Mouse (Mus musculus) neural tube, embryonic 12.5 days (tissue): ENCODE data around the gene Pak1. TPM values are rescaled to one million over a fixed set of nuclear protein-coding genes. Genes with fewer than 3 reads are reported as not detected.
A peak's percentile ranks its signal among the peaks of the same experiment; 100 is the strongest.
"Not testable (repeated sequence)": the region's sequence is repeated elsewhere in the genome, so short reads cannot be mapped to it uniquely, and the experiment has no call there.

Source experiments
- ATAC-seq: fragments of 200-750 bp; cut with Nextera tagmentation; 2 replicates; pipeline ENCODE4 v1.8.0; 2017; ENCODE audit warnings: low read depth, mild to moderate bottlenecking, moderate TSS enrichment, moderate library complexity; ENCODE audit not compliant: low FRiP score
- H3K27ac ChIP-seq: fragments of 300-500 bp; sonication (generic); 2 replicates; pipeline ENCODE4 v1.5.1; 2016
- H3K27me3 ChIP-seq: fragments of 300-500 bp; sonication (generic); replicated peaks from 2 replicates; pipeline ENCODE4 v1.6.1; 2016; ENCODE audit warnings: mild to moderate bottlenecking
- H3K36me3 ChIP-seq: fragments of 300-500 bp; sonication (generic); 2 replicates; pipeline ENCODE4 v1.6.1; 2016; ENCODE audit warnings: mild to moderate bottlenecking
- H3K4me1 ChIP-seq: fragments of 300-500 bp; sonication (generic); 2 replicates; pipeline ENCODE4 v1.6.1; 2016
- H3K4me2 ChIP-seq: fragments of 300-500 bp; sonication (generic); replicated peaks from 2 replicates; pipeline ENCODE4 v1.6.1; 2016; ENCODE audit warnings: mild to moderate bottlenecking
- H3K4me3 ChIP-seq: fragments of 300-500 bp; sonication (generic); 2 replicates; pipeline ENCODE4 v1.5.1; 2016
- H3K9ac ChIP-seq: fragments of 300-500 bp; sonication (generic); 2 replicates; pipeline ENCODE4 v1.6.1; 2016; ENCODE audit warnings: mild to moderate bottlenecking
- H3K9me3 ChIP-seq: fragments of 300-500 bp; sonication (generic); 2 replicates; pipeline ENCODE4 v1.6.1; 2016; ENCODE audit warnings: mild to moderate bottlenecking
- WGBS: fragments of 180-500 bp; shearing (Covaris S2); methylation state at CpG from one replicate; pipeline ENCODE4 v1.1.7; 2016; 5-methylcytosine and 5-hydroxymethylcytosine counted together
- polyA plus RNA-seq: library from polyadenylated mRNA; unstranded; fragments of >200 nt; fragmentation: Nextera tagmentation; extraction: Ambion mirVana; gene quantifications from 2 replicates; pipeline ENCODE4 v1.2.1, GENCODE M21; 2016

Pak1 gene
- polyA plus RNA-seq, 1 experiment from 2014 or later, result 105 TPM

DNA sequence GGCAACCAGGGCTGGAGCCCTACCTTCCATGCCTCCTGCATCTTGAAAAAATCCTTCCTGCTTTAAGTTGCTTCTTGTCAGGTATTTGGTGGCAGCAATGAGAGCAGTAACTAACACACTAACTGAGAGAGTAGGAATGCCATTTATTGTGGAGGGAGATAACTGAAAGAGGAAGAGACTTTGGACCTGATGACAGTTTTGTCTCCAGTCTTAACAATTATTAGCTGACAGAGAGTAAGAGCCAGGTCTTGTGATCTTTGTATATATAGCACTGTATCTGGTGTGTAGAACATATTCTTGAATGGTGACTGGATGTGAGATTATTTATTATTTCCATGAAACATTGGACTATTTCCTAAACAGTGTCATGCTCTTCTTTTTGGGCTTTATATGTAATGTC is 50.2 kb downstream of the Pak1 start:
- no peak overlapping the region for H3K4me2 ChIP-seq
- H3K4me3 ChIP-seq, result no peak overlapping the region
- H3K27me3 ChIP-seq, result no peaks in the 10 kb centered on the region
- H3K4me1 ChIP-seq, result peaks cover 8% of the 10 kb centered on the region; the same call in 1 of the 2 replicates
- no peaks in the 10 kb centered on the region for H3K9me3 ChIP-seq
- no peak overlapping the region for H3K27ac ChIP-seq
- H3K9ac ChIP-seq, result no peak overlapping the region
- ATAC-seq, result no peak
- H3K36me3 ChIP-seq, result no peaks in the 10 kb centered on the region

DNA sequence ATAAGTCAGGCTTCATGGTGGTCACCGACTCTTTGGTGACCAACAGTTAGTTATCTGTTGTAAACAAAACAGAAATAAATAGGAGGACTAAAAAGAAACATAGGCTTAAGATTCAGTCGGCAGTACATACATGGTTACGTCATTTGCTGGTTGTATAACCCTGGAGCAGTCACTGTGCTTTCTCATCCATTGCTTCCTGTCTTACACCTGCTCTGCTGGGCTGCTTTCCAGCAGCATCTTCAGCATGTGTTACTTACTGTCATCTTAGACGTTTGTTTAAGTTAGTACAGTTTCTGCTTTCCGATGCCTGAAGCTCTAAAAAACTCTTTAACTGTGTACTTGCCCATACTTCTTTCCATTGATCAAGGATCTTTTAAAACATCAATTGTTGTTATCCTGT is 53.0 kb downstream of the Pak1 start:
- H3K27me3 ChIP-seq, result no peaks in the 10 kb centered on the region
- no peak overlapping the region for H3K27ac ChIP-seq
- no peaks in the 10 kb centered on the region for H3K36me3 ChIP-seq
- H3K4me3 ChIP-seq, result no peak overlapping the region
- ATAC-seq, result no peak
- WGBS, result 85% methylated on average over 5 of the region's 5 CpGs
- H3K9me3 ChIP-seq, result no peaks in the 10 kb centered on the region
- H3K9ac ChIP-seq, result no peak overlapping the region
- no peak overlapping the region for H3K4me2 ChIP-seq
- peaks cover 15% of the 10 kb centered on the region for H3K4me1 ChIP-seq

DNA sequence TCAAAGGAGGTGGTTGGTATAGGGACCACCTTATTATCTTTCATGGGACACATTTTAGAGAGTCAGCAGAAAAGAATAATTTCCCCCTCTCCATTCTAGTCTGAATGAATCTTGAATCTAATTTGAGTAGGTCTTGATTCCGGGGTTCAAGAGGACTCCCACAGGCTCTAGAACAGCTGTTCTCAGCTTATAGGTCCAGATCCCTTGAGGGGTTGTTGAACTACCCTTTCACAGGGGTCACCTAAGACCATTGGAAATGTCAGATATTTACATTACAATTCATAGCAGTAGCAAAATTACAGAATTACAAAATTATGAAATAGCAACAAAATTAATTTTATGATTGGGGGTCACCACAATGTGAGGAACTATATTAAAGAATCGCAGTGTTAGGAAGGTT is 54.0 kb downstream of the Pak1 start:
- Histone ChIP-seq H3K4me3 (peak overlapping the region; percentile 42; the same call in 1 of the 2 replicates), H3K9ac (peak overlapping the region; percentile 65; the same call in 1 of the 2 replicates), H3K4me1 (peaks cover 15% of the 10 kb centered on the region), H3K36me3 (no peaks in the 10 kb centered on the region), H3K27ac (no peak overlapping the region), H3K9me3 (no peaks in the 10 kb centered on the region), H3K4me2 (peak overlapping the region; percentile 61), H3K27me3 (no peaks in the 10 kb centered on the region)
- peak; percentile 37; the same call in 1 of the 2 replicates for ATAC-seq
- WGBS, result 58% methylated on average over 2 of the region's 2 CpGs

DNA sequence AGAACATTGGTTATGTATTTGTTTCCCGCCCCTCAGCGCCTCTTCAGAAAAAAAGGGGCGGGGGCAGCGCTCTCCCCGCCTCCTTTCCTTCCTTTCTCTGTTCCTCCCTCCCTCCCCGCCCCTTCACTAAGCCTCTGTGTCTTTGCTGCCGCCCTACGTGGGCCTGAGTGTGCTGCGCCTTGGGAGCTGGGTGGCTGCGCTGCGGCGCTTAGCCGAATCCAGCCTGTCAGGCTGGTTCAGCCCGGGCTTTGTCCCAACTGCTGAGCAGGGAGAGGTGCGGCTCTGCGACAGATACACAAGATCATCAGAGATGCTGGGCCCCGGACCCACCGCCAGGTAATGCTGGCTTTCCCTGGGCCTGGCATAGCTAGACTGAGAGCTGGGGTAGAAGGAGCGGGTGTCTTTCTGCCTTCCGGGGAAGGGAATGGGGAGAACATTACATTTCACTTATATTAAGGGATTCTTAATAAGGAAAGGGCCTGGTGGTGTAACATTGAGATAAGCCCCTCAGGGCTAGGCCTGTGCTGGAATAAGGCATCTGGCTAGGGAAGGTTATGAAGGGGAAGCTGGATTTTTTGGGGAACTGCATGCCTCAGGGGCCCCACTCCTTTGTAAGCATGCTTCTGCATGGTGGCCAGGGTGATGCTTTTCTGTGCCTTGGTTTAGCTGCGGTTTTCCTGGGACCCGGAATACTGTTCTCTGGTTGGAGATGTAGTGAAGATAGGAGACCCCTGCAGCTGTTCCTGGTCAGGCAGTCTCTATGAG is 54.6 kb downstream of the Pak1 start:
- peak overlapping the region; percentile 42 for H3K4me3 ChIP-seq
- H3K36me3 ChIP-seq, result no peaks in the 10 kb centered on the region
- no peaks in the 10 kb centered on the region for H3K9me3 ChIP-seq
- H3K9ac ChIP-seq, result peak overlapping the region; percentile 65
- ATAC-seq, result peak; percentile 95
- H3K27ac ChIP-seq, result 0 out of 2 replicates have a peak overlapping the region, but pooled peaks have one; percentile 17
- H3K27me3 ChIP-seq, result no peaks in the 10 kb centered on the region
- WGBS, result 7% methylated on average over 20 of the region's 22 CpGs
- H3K4me1 ChIP-seq, result peaks cover 15% of the 10 kb centered on the region
- peak overlapping the region; percentile 61 for H3K4me2 ChIP-seq

DNA sequence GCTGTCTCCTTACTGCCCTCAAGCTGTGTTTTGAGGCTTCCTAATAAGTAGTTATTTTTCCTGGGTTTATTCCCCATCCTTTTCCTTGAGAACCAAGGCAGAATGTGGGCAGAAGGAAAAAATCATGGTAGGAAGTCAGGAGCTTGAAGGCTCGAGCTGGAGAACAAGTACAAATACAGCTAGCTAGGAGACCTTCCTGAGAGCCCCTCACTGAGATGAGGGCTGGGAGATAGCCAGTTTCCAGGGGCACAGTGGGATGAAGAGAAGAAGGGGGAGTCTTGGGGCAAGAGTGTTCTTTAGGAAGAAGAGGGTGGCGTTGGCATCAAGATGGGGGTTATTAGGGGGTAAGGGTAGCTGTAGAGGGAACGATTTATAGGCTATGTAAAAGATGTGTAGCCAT is 56.1 kb downstream of the Pak1 start:
- Histone ChIP-seq H3K9ac (no peak overlapping the region), H3K4me1 (peaks cover 15% of the 10 kb centered on the region), H3K27ac (no peak overlapping the region), H3K4me3 (peak overlapping the region; percentile 9; the same call in 1 of the 2 replicates), H3K27me3 (no peaks in the 10 kb centered on the region), H3K4me2 (peak overlapping the region; percentile 61), H3K9me3 (no peaks in the 10 kb centered on the region), H3K36me3 (no peaks in the 10 kb centered on the region)
- 83% methylated on average over 3 of the region's 3 CpGs for WGBS
- ATAC-seq, result no peak

DNA sequence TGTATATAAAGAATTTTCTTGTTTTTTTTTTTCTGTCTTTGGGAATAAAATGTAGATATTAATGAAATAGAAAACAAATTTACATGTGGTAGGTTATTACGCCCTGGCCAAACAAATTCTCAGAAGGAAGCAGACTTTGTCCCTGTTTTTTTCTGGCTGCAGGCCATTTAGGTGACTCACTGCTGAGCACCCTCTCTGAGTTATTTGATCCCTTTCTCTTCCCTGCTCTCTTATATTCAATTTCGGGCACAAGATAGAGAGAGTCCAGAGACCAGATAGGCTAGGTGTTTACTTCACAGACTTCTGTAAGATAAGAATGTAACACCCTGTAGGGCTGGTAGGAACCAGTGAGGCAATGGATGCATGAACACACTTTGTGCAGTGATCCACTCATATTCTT is 57.2 kb downstream of the Pak1 start:
- Histone ChIP-seq H3K36me3 (no peaks in the 10 kb centered on the region), H3K27ac (no peak overlapping the region), H3K4me3 (no peak overlapping the region), H3K27me3 (no peaks in the 10 kb centered on the region), H3K9ac (no peak overlapping the region), H3K4me2 (no peak overlapping the region), H3K9me3 (no peaks in the 10 kb centered on the region), H3K4me1 (peaks cover 15% of the 10 kb centered on the region)
- ATAC-seq, result no peak
- 88% methylated on average over 2 of the region's 2 CpGs for WGBS

DNA sequence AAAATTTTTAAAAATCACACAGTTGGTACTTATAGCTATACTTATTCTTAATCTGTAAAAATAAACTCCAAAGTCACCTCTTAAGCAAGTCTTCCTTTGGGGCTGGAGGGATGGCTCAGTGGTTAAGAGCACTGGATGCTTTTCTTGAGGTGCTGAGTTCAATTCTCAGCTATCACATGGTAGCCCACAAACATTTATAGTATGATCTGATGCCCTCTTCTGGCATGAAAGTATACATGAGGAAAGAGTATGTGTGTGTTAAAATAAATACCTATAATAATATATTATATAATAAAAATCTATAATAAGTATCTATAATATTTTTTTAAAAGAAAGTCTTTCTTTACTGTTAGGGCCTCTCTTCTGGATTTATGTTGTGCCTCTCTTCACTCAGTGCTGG is 58.2 kb downstream of the Pak1 start:
- Histone ChIP-seq H3K4me3 (no peak overlapping the region), H3K9me3 (no peaks in the 10 kb centered on the region), H3K4me1 (peaks cover 15% of the 10 kb centered on the region), H3K4me2 (no peak overlapping the region), H3K27ac (no peak overlapping the region), H3K36me3 (no peaks in the 10 kb centered on the region), H3K9ac (no peak overlapping the region), H3K27me3 (no peaks in the 10 kb centered on the region)
- ATAC-seq, result no peak

DNA sequence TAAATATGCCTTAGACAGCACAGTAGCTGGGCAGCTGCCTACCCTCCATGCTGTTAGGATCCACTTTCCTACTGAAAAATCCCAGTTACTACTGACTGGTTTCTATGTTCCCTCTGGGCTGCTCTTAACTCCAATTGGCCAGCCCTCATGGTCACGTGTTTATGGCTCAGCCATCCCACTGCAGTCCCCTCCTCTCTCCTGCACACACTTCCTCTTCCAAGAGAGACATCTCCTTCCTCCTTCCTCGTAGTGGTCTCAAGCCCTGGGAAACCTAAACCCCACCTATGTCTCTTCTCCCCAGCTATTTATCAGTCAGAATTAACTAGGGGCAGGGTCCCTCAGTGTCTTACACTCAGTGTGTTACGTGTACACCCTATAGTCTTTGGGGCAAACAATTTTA is 61.2 kb downstream of the Pak1 start:
- not testable (repeated sequence) for H3K36me3 ChIP-seq, H3K9me3 ChIP-seq, H3K4me1 ChIP-seq, H3K9ac ChIP-seq, H3K4me2 ChIP-seq, H3K4me3 ChIP-seq, ATAC-seq, H3K27me3 ChIP-seq, H3K27ac ChIP-seq
- 74% methylated on average over 3 of the region's 3 CpGs for WGBS

DNA sequence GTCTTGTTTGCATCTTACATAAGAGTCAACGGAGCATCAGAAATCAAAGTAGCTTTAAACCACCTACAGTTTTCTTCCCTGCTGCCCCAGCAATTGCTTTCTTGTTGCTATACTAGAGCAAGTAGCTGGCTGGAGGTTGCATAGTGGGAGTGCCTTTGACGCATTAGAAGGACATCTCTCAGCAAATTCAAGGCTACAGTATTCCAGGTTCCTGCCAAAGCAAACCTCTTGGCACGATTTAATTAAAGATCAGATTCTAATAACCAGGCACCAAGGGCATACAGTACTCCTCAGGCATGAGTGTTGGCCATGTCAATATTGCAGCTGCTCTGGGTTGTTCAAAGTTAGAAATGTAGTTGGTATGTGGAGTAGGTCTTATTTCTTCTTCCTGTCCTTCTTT is 62.0 kb downstream of the Pak1 start:
- Histone ChIP-seq H3K4me1 (no peaks in the 10 kb centered on the region), H3K9ac (no peak overlapping the region), H3K27me3 (no peaks in the 10 kb centered on the region), H3K9me3 (no peaks in the 10 kb centered on the region), H3K4me3 (no peak overlapping the region), H3K27ac (no peak overlapping the region), H3K4me2 (no peak overlapping the region), H3K36me3 (no peaks in the 10 kb centered on the region)
- no peak for ATAC-seq
- WGBS, result 88% methylated on average over 3 of the region's 3 CpGs

DNA sequence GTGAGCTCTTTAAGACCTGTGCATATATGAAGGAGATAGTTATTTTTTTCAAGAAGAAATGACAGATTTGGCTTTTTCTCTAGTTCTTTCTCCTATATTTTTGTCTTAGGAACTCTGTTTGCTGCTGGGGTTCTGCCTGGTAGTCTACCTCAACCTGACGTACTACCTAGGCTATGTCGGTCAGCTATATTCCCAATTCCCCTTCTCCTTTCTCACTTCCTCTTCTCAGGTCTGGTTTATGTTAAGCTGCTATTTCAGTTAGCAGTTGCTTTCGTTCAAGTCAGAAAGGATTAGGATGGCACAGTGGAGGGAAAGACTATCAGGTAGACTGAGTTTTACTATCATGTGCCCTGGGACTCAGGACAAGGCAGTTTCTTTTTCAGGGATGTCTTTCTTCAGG is 75.2 kb downstream of the Pak1 start:
- ATAC-seq, result no peak

DNA sequence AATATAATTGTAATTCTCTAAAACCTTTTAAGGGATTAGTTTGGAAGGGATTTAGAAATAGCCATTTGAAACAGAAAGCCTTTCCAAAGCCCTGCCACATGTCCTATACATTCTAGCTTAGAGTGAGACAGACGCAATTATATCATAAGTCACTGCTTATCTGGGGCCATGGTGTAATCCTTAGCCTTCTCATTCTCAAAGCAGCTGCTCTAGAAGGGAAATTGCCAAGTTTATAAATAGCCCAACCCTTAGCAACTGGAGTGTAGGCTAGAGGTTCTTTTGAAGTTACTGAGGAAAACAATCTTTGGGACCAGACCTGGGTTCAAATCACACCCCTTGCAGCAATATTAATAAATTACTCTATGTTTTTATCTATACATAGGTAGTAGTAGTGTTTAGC is 76.2 kb downstream of the Pak1 start:
- WGBS, result 87% methylated on average over 1 of the region's 1 CpGs
- no peaks in the 10 kb centered on the region for H3K27me3 ChIP-seq

More for the DNA sequence above, 75.2 kb downstream of the Pak1 start:
- WGBS, result 89% methylated on average over 3 of the region's 3 CpGs
- Histone ChIP-seq H3K27me3 (no peaks in the 10 kb centered on the region), H3K9me3 (no peaks in the 10 kb centered on the region), H3K4me1 (no peaks in the 10 kb centered on the region), H3K4me2 (no peak overlapping the region), H3K9ac (no peak overlapping the region), H3K27ac (no peak overlapping the region), H3K36me3 (no peaks in the 10 kb centered on the region), H3K4me3 (no peak overlapping the region)

DNA sequence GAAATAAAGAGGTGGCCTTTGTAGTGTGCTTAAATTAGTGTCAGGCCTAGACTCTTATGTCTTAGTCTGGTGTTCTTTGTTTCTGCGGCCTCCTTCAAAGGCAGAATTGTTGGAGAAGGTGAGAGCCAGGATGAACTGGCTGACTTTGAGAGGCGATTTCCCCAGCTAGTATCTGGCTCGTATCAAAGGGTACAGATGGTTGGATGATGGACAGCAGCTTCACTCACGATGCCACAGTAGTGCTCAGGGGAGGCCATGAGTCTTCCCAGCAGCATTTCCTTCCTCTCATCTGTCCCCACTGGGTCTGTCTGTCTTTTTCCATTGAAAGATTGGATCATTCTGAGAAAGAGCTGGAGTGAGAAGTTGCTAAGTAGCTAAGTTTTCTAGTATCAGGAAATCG is 79.5 kb downstream of the Pak1 start:
- Histone ChIP-seq H3K4me1 (no peaks in the 10 kb centered on the region), H3K36me3 (peaks cover 5% of the 10 kb centered on the region; the same call in 1 of the 2 replicates), H3K4me3 (no peak overlapping the region), H3K9me3 (no peaks in the 10 kb centered on the region), H3K9ac (no peak overlapping the region), H3K4me2 (no peak overlapping the region), H3K27ac (no peak overlapping the region), H3K27me3 (no peaks in the 10 kb centered on the region)
- 92% methylated on average over 5 of the region's 5 CpGs for WGBS
- ATAC-seq, result no peak

More for the DNA sequence above, 76.2 kb downstream of the Pak1 start:
- Histone ChIP-seq H3K4me3 (no peak overlapping the region), H3K9me3 (no peaks in the 10 kb centered on the region), H3K4me1 (no peaks in the 10 kb centered on the region), H3K9ac (no peak overlapping the region), H3K4me2 (no peak overlapping the region), H3K36me3 (no peaks in the 10 kb centered on the region), H3K27ac (no peak overlapping the region)
- ATAC-seq, result no peak

DNA sequence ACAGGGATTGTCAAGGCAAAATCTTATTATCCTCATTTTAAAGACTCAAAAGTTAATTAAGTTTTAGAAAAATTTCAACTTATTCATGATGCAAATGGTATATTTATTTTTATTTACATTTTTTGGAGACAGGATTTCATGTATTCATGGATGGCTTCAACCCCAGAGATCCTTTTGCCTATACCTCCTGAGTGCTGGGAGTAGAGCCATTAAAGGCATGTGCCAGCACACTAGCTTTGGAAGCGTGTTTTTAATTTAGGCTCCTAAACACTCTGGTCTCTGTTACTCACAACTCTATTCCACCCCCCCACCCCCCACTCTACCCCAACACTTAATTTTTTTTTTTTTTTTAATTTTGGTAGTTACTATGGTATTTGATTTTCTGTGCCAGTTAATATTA is 80.4 kb downstream of the Pak1 start:
- no peaks in the 10 kb centered on the region for H3K4me1 ChIP-seq
- no peak overlapping the region for H3K4me3 ChIP-seq
- H3K36me3 ChIP-seq, result peaks cover 5% of the 10 kb centered on the region; the same call in 1 of the 2 replicates
- no peaks in the 10 kb centered on the region for H3K9me3 ChIP-seq
- no peak for ATAC-seq
- WGBS, result 93% methylated on average over 1 of the region's 1 CpGs
- no peak overlapping the region for H3K9ac ChIP-seq
- H3K27me3 ChIP-seq, result no peaks in the 10 kb centered on the region
- no peak overlapping the region for H3K4me2 ChIP-seq
- no peak overlapping the region for H3K27ac ChIP-seq
